Mouse (Mus musculus): ENCODE measurements around the gene Eno1. TPM values are rescaled to one million over a fixed set of nuclear protein-coding genes. Genes with fewer than 3 reads are reported as not detected.

Eno1 gene
- polyA plus RNA-seq, 1 experiment: 370 TPM

DNA sequence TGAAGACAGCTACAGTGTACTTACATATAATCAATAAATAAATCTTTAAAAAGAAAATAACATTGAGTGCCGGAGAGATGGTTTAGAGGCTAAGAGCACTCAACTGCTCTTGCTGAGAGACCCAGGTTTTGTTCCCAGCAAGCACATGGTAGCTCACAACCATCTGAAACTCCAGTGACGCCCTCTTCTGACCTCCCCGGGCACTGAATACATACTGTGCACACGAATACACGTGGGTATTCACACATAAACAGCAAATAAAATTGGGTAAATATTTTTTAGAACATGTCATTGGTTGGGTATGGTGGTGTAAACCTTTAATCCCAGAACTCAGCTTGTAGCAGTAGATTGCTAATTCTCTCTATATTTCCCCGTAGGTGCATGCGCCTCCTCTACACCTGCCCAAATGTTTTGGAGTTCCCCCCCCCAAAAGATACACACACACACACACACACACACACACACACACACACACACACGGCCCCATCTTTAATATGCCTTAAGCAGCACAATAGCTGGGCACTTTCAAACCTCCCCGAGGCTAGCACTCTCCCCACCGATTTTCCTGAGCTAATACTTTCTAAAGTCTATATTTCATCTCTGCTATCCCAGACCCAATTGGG is 24.5 kb upstream of the Eno1 start:
- H3K27ac ChIP-seq (ENCODE audit: insufficient read depth, low read depth, low read length): peak overlapping the region; percentile 92
- TF ChIP-seq CTCF (IDR thresholded peaks at IDR 0.05; ENCODE audit: low read depth, low read length) (no peak), POLR2A (IDR thresholded peaks at IDR 0.05; ENCODE audit: borderline replicate concordance, low read depth, low read length) (no peak)
- peak overlapping the region; percentile 20; the same call in 1 of the 2 replicates for H3K4me3 ChIP-seq (ENCODE audit: insufficient read depth, low read length)
- peaks cover 34% of the 10 kb centered on the region for H3K4me1 ChIP-seq (ENCODE audit: control insufficient read depth, insufficient read depth, low read length)

- Histone ChIP-seq H3K4me3 (ENCODE audit: insufficient read depth, low read length) (peak overlapping the region; percentile 20), H3K4me1 (ENCODE audit: control insufficient read depth, insufficient read depth, low read length) (peaks cover 38% of the 10 kb centered on the region), H3K27ac (ENCODE audit: insufficient read depth, low read depth, low read length) (peak overlapping the region; percentile 92)
- TF ChIP-seq POLR2A (IDR thresholded peaks at IDR 0.05; ENCODE audit: borderline replicate concordance, low read depth, low read length) (no peak), CTCF (IDR thresholded peaks at IDR 0.05; ENCODE audit: low read depth, low read length) (no peak)
Observed at GRCm38 (mm10) chr4:150212553-150212971, 24.0 kb upstream of the Eno1 start.

DNA sequence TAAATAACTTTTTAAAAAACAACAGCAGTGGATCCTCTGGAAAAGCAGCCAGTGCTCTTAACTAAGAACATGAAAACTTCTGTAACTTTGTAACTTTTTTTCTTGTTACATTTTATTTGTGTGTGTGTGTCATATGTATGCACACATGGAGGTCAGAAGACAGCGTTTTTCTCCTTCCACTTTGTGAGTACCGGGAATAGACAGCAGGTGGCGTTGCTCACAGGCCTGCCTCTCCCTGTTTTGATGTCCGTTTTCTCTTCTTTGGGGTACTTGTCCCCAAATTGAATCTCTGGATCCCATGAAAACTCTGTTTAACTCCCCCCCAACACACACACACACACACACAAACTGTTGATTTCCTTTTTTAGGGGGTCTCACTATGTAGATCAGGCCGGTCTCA is 22.6 kb upstream of the Eno1 start:
- Histone ChIP-seq H3K4me1 (ENCODE audit: control insufficient read depth, insufficient read depth, low read length) (peaks cover 40% of the 10 kb centered on the region), H3K4me3 (ENCODE audit: insufficient read depth, low read length) (no peak overlapping the region), H3K27ac (ENCODE audit: insufficient read depth, low read depth, low read length) (no peak overlapping the region)
- 0 out of 2 replicates have a peak, but pooled peaks have one; percentile 9 for TF ChIP-seq CTCF (IDR thresholded peaks at IDR 0.05; ENCODE audit: low read depth, low read length)
- TF ChIP-seq POLR2A (IDR thresholded peaks at IDR 0.05; ENCODE audit: borderline replicate concordance, low read depth, low read length): no peak

DNA sequence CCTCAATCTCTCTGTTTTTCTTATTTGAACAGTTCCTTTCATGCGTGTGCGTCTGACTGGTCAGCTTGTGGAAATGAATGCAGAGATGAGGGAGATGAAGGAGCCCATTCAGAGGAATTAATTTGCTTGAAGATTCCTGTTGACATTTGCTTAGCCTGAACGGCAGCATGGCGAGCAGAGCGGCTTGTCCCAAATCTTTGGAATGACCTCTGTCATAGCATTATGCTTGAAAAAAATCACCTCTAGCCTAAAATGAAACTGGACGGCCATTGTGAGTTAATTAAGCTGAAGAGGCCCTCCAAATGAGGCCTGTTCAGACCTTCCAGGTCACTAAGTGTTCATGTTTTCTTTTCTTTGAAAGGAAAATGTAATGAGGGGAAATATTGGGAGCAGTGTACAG is 20.1 kb upstream of the Eno1 start:
- TF ChIP-seq POLR2A (IDR thresholded peaks at IDR 0.05; ENCODE audit: borderline replicate concordance, low read depth, low read length) (no peak), CTCF (IDR thresholded peaks at IDR 0.05; ENCODE audit: low read depth, low read length) (no peak)
- Histone ChIP-seq H3K4me1 (ENCODE audit: control insufficient read depth, insufficient read depth, low read length) (peaks cover 41% of the 10 kb centered on the region), H3K27ac (ENCODE audit: insufficient read depth, low read depth, low read length) (0 out of 2 replicates have a peak overlapping the region, but pooled peaks have one; percentile 25), H3K4me3 (ENCODE audit: insufficient read depth, low read length) (no peak overlapping the region)

DNA sequence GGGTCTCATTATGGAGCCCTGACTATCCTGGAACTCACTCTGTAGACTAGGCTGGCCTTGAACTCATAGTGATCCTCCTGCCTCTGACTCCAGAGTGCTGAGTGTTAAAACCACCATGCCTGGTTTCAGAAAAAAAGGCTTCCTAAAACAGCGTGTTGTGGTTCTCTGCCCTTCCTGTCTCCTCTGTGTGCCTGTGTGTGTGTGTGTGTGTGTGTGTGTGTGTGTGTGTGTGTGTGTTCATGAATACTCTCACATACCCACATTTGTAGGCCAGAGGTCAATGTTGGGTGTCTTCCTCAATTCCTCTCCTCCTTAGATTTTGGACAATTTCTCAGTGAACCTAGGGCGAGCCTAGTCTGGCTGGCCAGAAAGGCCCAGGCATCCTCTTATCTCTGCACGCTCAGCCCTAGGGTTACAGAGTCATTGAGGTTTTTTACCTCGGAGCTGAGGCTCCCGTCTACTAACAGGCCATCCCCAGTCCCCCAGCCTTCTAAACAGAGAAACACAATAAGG is 19.4 kb upstream of the Eno1 start:
- TF ChIP-seq CTCF (IDR thresholded peaks at IDR 0.05; ENCODE audit: low read depth, low read length): no peak
- Histone ChIP-seq H3K4me1 (ENCODE audit: control insufficient read depth, insufficient read depth, low read length) (peaks cover 34% of the 10 kb centered on the region), H3K4me3 (ENCODE audit: insufficient read depth, low read length) (no peak overlapping the region), H3K27ac (ENCODE audit: insufficient read depth, low read depth, low read length) (peak overlapping the region; percentile 48)

GRCm38 (mm10) chr4:150217935-150218334 is 18.6 kb upstream of the Eno1 start:
- Histone ChIP-seq H3K27ac (ENCODE audit: insufficient read depth, low read depth, low read length) (no peak overlapping the region), H3K4me1 (ENCODE audit: control insufficient read depth, insufficient read depth, low read length) (peaks cover 30% of the 10 kb centered on the region), H3K4me3 (ENCODE audit: insufficient read depth, low read length) (no peak overlapping the region)
- TF ChIP-seq CTCF (IDR thresholded peaks at IDR 0.05; ENCODE audit: low read depth, low read length) (no peak), POLR2A (IDR thresholded peaks at IDR 0.05; ENCODE audit: borderline replicate concordance, low read depth, low read length) (no peak)

DNA sequence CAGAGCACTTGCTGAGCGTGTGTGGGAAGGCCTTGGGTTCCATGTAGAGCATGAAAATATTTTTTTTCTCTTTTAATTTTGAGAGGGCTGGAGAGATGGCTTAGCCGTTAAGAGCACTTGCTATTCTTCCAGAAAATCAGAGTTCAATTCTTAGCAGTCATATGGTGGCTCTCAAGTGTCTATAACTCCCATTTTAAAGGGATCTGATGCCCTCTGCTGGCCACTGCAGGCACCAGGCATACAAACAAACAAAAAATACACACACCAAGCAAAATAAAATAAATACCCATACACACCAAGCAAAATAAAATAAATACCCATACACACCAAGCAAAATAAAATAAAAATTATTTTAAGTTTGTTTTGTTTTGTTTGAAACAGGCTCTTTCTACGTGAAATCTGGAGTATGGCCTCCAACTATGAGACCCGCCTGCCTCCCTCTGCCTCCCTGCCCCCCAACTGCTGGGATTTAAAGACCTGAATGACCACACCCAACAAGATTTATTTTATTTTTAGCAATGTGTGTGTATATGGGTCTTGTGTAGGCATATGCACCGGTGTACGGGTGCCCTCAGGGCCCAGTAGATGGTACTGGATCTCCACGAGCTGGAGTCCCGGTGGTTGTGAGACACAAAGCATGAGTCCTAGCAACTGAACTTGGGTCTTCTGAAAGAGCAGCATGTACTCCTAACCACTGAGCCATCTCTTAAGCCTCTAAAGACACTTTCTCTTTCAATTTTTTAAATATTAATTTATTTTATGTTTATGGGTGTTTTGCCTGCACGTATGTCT is 16.8 kb upstream of the Eno1 start:
- H3K4me1 ChIP-seq (ENCODE audit: control insufficient read depth, insufficient read depth, low read length): peaks cover 22% of the 10 kb centered on the region
- TF ChIP-seq POLR2A (IDR thresholded peaks at IDR 0.05; ENCODE audit: borderline replicate concordance, low read depth, low read length) (no peak), CTCF (IDR thresholded peaks at IDR 0.05; ENCODE audit: low read depth, low read length) (no peak)
- H3K27ac ChIP-seq (ENCODE audit: insufficient read depth, low read depth, low read length): no peak overlapping the region
- H3K4me3 ChIP-seq (ENCODE audit: insufficient read depth, low read length): no peak overlapping the region

- TF ChIP-seq POLR2A (IDR thresholded peaks at IDR 0.05; ENCODE audit: borderline replicate concordance, low read depth, low read length): no peak
- TF ChIP-seq CTCF (IDR thresholded peaks at IDR 0.05; ENCODE audit: low read depth, low read length): no peak
- Histone ChIP-seq H3K27ac (ENCODE audit: insufficient read depth, low read depth, low read length) (no peak overlapping the region), H3K4me3 (ENCODE audit: insufficient read depth, low read length) (no peak overlapping the region), H3K4me1 (ENCODE audit: control insufficient read depth, insufficient read depth, low read length) (peaks cover 22% of the 10 kb centered on the region)
Observed at GRCm38 (mm10) chr4:150220584-150220983, 15.9 kb upstream of the Eno1 start.

- Histone ChIP-seq H3K27ac (ENCODE audit: insufficient read depth, low read depth, low read length) (no peak overlapping the region), H3K4me3 (ENCODE audit: insufficient read depth, low read length) (no peak overlapping the region), H3K4me1 (ENCODE audit: control insufficient read depth, insufficient read depth, low read length) (peaks cover 18% of the 10 kb centered on the region)
- TF ChIP-seq POLR2A (IDR thresholded peaks at IDR 0.05; ENCODE audit: borderline replicate concordance, low read depth, low read length) (no peak), CTCF (IDR thresholded peaks at IDR 0.05; ENCODE audit: low read depth, low read length) (no peak)
Observed at GRCm38 (mm10) chr4:150221017-150221640, 15.4 kb upstream of the Eno1 start.

Data from bone marrow macrophage, adult 2 months (primary cell).